Mouse (Mus musculus) heart, postnatal 25 days (tissue): ENCODE measurements around the gene Wnt9b. TPM values are rescaled to one million over a fixed set of nuclear protein-coding genes. Genes with fewer than 3 reads are reported as not detected.

Experiments used
- DNase-seq: peaks from one replicate; pipeline ENCODE4 v3.0.0; 2022; ENCODE audit warnings: low spot score
- intact Hi-C: fragments of 180-260 bp; cut with DNase I; formaldehyde crosslinking; loops from one replicate; pipeline ENCODE4 v1.15.1; 2025
- total RNA-seq, 2 experiments: library from RNA; stranded (reverse); gene quantifications; 2 replicates each; pipeline ENCODE4 v1.2.3; 2021

Wnt9b gene
- total RNA-seq, 2 experiments from 2014 or later, result 0.78 to 0.99 TPM

DNA sequence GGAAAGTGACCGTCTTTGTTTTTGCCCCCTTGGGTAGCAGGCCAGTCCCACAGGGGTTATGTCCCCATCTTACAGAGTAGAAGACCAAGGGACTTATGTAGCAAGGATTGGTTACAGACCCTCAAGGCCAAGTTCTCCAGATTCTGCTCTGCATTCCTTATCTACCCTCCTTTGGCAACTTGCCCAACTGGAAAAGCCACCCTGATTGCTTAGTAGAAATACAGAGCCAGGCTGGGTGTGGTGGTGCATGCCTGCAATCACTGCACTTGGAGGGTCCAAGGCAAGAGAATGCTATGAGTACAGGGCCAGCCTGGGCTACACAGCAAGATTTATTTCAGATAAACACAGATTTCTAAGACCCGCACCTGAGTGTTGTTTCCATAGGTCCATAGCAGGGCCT lies 15.7 kb downstream of the Wnt9b start:
- no peak for DNase-seq
- intact Hi-C loops, result no loop called here

DNA sequence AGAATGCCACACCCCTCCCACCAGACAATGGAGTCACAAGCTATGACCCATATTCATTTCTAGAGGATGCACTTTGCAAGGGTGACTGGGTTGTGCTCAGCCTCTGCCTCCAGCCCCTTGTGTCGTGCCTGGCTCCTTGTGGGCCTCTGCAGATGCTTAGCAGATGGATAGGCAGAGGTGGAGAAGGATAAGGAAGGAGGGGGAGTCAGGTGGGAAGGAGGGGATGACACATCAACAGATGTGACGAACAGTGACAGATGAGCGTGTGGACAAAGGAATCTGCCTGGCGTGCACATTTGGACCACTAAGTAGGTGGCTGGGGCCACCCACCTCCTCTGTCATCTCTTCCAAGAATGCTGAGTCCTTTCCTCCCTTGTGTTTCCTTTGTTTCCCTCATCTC lies 16.6 kb downstream of the Wnt9b start:
- no peak for DNase-seq
- intact Hi-C loops, result no loop called here

DNA sequence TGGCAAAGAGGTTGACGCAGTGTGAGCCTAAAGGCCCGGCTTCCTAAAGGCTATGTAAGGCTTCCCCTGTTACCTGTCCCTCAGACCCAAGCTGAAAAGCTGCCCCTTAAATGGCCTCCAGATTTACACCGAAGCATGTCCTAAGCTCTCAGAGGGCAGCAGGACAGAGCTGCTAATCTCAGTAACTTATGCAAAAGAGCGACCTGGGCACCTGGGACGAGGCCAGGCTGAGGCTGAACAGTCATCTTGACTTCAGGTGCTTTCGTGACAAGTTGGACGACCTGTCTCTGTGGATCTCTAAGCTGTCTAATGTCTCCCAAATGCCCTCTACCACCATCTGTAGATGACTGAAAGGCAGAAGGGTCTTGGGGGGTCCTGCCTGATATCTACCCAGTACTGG lies 17.3 kb downstream of the Wnt9b start:
- intact Hi-C loops, result no loop called here
- no peak for DNase-seq

DNA sequence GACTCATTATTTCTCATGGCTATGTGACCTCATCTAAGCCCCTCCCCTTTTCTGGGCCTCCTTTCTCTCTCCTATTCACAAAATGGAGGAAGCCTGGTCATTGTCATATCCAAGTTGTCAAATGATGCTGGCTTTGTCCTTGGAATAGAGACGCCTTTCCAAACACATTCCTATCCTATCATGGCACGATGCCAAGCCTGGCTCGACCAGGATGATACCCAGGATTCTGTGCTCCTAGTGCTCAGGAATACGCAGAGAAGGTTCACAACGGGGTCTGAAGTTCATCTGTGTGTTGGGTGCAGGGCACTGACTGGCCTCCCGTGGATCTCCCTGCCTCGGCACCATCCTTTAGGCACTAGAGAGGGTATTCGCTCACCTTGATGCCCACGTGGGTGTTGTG lies 18.0 kb downstream of the Wnt9b start:
- intact Hi-C loops, result no loop called here
- no peak for DNase-seq

DNA sequence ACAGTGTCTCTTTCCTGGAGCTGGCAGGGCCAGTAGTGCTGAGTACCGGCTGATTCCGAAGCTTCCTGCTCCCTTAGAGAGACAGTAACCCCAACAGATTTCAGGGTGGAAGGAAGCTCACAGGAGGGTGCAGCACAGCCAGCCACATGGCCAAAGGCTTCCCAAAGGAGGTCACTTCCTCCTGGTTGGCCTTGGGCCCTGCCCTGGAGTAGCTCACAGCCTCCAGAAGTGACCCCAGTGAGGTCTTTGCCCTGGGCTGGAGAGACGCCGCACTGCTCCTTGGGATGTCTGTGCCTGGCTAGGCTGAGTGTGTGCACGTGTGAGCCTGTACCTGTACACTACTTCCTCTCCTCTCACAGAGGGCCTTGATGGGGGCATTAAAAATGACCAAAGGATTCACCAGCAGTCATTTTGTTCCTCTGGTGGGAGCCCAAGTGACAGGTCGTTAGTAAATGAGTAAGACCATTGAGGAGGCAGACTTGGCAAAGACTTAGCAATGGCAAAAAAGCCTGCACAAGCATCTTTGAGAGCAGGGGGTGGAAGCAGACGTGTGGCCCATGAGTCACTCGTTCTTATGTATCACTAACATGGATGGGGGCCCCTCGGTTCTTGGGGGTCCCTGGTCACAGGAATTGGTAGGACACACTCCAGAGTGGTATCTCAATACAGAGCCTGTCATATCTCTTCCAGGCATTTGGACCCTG lies 20.2 kb downstream of the Wnt9b start:
- DNase-seq, result no peak
- intact Hi-C loops, result no loop called here

DNA sequence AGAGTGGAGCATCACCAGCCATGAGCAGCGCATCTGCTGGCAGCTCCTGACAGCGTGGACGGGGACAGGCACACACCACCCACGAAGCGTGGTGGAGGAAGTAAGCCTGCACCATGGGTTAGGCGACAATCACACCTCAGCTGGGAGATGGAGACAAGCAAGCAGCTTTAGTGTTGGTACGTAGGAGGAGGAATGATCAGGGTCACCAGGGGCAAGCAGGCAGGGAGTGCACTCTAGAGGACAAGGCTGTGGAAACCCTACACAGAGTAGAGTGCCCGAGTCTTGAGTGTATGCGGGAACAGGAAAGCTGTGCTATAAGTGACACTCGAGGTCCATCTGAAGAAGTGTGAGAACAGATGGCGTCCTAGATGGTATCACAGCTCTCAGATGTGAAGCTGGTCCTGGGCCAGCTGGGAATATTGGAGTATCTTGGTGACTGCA lies 25.3 kb downstream of the Wnt9b start:
- intact Hi-C loops, result loop anchor here (5.0 kb wide), 1 partner anchor 47 kb away; no protein-coding TSS in a partner anchor
- no peak for DNase-seq

DNA sequence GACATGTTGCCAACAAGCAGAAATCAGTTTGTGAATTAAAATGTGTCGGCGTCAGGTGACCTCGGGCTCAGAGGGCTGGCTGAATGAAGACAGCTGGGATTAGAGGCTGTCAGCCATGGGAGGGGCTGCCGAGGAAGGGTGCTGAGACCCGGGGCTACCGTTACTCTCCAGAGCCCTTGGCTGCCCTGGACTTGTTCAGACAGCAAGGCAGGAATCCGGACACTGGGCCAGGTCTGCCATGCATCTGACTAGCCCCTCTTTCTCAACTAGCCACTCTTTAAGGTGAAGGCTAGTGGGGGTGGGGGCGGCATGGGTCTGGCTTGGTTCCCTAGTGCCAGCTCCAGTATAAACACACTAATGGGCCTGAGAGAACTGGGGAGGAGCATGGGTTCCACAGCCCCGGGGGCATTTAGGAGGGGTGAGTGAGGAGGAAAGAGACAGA lies 27.6 kb downstream of the Wnt9b start:
- intact Hi-C loops, result loop anchor here (5.0 kb wide), 1 partner anchor 45 kb away; no protein-coding TSS in a partner anchor
- DNase-seq, result no peak

DNA sequence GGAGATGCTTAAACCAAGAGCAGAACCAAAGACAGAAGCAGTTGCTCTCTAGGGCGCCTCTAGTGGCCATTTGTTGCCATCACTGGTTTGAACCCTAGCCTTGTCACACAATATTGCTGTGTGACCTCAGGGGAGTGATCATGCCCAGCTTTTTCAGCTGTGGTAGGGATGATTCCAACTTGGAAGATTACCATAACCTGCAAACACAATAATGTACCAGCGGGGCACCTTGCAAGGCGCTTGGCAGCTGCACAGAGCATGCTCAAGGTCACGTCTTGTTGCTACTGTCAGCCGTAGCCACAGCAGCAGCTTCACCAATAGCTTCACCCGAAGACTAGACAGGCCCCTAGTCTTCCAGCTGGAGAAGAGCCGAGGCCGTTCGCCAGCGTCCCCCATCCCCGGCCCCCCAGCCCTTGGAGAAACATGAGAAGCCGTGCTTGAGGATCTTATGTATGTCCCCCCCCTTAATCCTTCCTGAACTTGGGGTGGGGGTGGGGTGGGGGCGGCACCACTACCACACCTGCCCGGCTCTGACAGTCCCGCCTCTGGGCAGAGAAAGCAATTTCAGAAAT lies 28.1 kb downstream of the Wnt9b start:
- intact Hi-C loops, result loop anchor here (5.0 kb wide), 1 partner anchor 44 kb away; no protein-coding TSS in a partner anchor
- DNase-seq, result no peak

DNA sequence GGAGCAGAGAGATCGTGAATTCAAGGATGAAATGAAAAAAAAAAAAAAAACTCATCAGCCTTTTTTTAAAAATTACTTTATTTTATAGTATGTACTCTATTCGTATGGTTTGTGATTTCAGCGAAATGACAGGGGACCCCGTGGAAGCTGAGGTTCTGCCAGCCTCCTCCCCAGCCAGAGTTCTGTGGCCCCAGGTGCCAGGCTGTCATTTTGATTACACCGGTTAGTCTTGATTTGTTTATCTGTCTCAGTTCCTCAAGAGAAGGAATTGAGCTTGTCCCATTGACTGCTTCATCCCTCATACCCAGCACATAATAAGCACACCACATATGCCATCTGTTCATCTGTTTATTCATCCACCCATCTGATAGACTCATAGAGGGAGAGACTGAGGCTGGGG lies 30.2 kb downstream of the Wnt9b start:
- no peak for DNase-seq
- intact Hi-C loops, result no loop called here

DNA sequence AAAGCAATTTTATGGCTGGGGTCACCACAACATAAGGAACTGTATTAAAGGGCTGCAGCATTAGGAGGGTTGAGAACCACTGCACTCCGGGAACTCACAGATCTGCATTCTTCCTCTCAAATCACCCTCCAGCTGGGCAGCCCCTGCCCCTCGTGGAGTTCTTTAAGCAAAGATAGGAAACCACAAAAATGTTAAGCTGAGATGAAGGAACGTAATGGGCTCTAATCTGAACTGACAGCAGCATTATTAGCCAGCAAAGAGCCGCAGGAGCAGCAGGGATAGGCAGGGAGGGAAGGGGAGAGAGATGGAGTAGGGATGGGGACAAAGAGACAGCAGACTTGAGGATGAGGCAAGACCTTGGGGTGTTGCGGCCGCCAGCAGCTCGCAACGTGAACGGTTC lies 32.6 kb downstream of the Wnt9b start:
- no peak for DNase-seq
- intact Hi-C loops, result no loop called here

DNA sequence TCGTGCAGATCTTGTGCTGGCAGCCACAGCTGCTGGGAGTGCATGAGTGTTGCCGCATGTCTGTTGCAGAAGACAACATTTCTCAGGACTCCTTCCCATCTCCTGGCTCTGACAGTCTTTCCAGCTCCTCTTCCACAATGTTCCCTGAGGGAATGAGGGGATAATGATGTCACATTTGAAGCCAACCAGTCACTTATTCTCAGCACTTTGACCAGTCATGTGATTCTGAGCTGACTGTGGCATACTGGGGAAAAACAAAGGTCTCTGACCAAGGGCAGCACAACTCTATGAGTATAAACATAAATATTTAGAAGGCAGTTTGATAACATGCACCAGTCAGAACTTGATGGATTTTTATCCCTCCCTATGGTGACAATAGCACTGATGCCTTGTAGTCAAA lies 35.5 kb downstream of the Wnt9b start:
- intact Hi-C loops, result no loop called here
- no peak for DNase-seq

DNA sequence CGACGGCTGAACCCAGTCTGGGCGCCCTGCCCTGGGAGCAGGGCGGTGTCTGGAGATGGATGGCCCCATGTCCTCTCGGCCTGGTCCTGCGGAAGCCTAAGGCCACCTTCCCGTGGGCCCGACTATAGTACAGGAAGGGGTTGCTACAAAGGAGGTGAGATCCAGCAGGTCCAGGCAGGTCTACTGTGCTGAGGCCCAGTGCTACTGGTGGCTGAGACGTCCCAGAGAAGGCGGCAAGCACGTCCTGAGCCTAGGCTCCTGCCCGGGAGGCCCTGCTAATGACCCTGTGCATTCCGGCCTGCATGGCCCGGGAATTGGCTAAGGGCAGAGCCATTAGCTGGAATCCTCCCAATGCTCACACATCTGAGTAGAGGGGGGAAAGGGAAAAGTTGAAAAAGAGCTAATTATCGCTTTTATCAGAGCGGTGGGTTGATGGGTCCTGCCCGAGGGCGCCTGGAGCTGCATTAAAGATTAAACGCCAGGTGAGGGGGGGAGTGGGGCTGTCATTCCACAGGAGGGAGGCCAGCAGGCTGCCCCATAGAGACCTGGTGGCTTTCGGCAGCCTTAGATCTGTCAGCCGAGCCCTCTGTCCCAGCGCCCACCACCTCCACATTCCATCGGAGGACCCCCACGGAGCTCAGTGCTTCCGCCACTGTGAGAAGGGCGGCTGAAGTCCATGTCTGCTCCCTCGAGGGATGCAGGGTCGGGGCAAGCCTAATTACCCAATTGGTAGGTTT lies 37.6 kb downstream of the Wnt9b start:
- DNase-seq, result no peak
- intact Hi-C loops, result no loop called here

DNA sequence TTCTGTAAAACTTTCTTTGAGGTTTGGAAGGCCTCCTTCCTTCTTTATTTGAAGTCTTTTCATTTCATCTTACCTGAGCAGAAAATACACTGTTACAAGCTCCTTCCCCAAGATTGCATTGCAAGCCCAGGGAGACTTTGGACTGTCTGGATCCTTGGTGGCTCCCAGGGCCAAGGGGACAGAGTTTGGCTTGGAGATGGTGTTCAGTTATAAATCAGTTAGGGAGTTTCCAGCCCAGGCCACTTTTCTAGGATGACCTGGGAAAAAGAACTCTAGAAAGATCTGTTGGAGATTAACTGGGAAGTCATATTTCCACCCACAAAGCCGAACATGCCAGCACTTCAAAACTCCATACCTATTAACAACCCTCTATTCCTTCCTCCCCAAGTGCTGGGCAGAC lies 39.6 kb downstream of the Wnt9b start:
- intact Hi-C loops, result no loop called here
- DNase-seq, result no peak

DNA sequence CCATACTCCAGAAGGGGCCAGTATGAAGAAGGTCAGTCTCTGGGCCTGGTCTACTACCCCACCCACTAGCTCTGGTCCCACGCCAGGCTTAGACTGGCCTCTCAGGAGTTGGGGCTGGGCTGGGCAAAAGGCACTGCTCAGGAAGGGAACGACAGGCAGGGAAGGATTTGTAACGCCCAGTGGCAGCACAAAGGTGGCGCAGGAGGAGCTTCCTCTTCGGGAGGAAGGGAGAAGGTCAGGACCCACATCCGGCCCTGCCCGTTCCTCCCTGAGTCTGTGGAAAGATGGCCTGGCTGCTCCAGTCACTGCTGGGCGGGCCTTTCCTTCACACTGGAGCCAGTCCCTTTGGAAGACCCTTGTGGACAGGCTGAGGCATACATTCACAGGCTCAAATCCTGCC lies 42.6 kb downstream of the Wnt9b start:
- intact Hi-C loops, result no loop called here
- DNase-seq, result peak; percentile 67

DNA sequence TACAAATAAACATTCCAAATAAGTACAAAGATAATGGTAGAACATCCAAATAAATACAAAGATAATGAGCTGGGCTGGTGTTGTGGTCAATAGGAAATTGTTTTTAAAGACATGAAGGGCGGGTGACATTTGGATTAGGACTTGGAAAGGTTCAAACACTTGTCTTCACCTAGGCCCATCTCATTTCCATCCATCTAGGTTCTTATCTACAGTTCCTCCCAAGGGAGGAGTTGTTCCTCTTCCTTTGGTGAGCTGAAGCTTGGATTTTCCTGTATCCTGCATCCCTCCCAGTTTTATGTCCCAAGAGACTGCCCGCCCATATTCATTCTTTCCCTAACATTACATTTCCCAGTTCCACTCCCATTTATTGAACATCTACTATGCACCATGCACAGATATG lies 51.4 kb downstream of the Wnt9b start:
- DNase-seq, result no peak
- intact Hi-C loops, result loop anchor here (5.0 kb wide), 1 partner anchor 59 kb away; no protein-coding TSS in a partner anchor

DNA sequence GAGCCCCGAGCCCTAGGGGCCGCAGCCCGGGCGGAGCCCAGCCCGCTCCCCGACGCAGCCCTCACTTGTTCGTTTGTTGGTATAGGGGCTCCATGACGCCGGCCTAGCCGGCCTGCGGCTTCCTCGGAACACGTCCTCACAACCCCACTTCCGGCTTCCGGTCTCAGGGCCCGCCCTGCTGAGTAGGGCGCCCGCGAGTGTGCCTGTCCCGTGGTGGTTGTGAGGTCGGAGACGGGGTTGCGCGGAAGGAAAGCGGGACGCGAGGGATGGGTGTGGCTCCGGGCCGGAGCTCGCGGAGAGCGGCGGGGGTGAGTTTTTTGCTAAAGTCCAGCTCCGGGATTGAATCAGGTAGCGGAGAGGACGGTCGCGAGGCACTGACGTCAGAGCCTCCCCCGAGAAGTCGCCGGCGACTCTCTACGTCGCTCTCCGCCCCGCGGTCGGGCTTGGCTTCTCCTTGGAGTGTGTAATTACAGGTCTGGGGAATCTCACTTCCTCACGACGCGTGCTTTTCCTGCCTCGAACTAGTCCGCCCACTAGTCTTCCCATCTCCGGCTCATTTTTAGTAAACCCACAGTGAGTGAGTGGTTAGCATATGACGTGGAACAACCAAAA lies 52.0 kb downstream of the Wnt9b start, which contains the start of gene Gosr2:
Gene Gosr2, minus strand, starts transcription at position 334 of the 612 bp plus-strand sequence.
- intact Hi-C loops, result loop anchor here (5.0 kb wide), 1 partner anchor 60 kb away; no protein-coding TSS in a partner anchor

DNA sequence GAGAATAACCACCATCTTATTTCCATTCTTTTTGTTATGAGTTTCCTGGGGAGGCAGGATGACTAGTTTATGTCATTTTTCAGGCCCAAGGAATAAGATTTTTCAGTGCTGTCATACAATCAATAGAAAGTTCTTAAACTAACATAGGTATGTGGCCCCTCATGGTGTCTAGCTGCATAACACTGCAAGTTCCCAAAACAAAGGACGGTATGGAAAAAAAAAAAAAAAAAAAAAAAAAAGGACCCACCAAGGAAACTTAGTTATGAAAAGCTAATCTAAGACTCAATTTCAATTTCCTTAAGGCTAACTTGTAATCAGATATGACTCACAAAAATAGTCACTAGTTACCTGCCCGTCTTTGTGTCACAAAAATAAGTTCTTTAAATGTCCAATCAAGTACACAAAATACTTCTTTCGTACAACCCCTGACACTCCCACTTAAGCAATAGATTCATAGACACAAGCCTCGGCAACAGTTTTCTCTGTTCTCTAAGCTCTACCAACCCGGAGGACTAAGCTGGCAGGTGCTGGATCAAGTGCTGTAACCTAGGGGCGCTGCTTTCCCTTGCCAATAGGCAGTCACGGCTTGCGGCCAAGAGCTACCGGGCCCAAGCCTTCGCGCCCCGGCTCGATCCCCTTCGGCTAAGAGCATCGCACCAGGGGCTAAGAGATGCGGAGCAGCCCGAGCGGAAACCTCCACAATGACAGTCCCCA lies 52.6 kb downstream of the Wnt9b start:
- DNase-seq, result no peak
- intact Hi-C loops, result loop anchor here (5.0 kb wide), 1 partner anchor 60 kb away; no protein-coding TSS in a partner anchor

More for the DNA sequence above, 52.0 kb downstream of the Wnt9b start, which contains the start of gene Gosr2:
- DNase-seq, result peak; percentile 85

DNA sequence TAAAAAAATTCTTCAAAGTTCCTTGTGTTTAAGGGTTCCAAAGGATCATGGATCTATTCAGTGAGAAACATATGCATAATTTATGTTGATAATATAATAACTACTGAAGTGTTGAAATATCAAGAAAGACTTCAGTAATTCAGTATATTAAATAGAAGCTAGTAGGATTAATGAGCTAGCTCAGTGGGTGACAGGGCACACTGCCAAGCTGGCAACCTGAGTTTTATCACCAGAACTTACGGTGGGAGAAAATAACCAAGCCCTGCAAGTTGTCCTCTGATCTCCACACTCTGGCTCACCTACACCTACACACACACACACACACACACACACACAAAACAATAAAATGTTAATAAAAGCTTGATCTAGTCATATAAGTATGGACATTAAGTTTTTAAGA lies 56.4 kb downstream of the Wnt9b start:
- DNase-seq, result no peak
- intact Hi-C loops, result no loop called here

DNA sequence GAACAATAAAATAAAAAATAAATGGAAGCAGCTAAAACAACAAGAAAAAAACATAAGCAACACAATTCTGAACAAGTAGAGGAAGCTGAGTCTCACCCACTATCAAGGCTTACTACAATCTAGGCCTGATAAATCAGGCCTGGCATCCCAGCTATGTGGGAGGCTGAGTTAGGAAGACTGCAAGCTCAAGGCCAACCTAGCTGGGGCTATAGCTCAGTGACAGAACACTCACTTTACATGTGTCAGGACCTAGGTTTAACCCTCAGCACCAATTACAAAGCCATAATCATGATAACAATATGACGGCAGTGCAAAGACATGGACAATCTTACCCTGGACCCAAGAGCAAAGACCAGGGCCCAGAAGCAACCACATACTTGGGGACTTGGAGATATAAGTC lies 58.6 kb downstream of the Wnt9b start:
- intact Hi-C loops, result no loop called here
- no peak for DNase-seq

DNA sequence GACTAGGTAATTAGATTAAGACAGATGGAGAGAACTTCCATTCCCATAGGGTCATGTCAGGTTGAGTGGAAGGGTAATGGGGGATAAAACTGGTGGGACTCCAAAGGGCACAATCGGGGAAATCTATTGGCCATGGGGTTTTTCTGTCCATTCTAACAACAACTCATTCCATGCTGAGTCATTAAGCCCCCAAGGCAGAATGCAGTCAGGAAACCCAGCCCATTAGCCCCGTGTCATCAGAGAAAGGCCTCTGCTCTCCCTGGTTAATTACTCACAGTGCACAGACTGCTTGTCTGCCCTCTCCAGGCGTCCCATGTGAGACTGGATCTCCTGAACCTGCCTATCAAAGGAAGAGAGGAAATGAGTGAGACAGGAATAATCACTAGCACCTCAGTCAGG lies 60.6 kb downstream of the Wnt9b start:
- no peak for DNase-seq
- intact Hi-C loops, result no loop called here
